Mouse (Mus musculus) CH12.LX (cell line): Measurements from ENCODE around the gene Tacc2. TPM values are rescaled to one million over a fixed set of nuclear protein-coding genes. Genes with fewer than 3 reads are reported as not detected.

Source experiments
- DNase-seq: peaks from one replicate; pipeline ENCODE4 v3.0.0-alpha.2; 2013; ENCODE audit errors: extremely low read depth
- H3K27ac ChIP-seq: 2 replicates; pipeline ENCODE4 v1.5.1; 2012; ENCODE audit warnings: low read depth, mild to moderate bottlenecking, control low read depth, moderate library complexity; ENCODE audit not compliant: insufficient read depth
- H3K27me3 ChIP-seq: replicated peaks from 2 replicates; pipeline ENCODE3; 2012; ENCODE audit warnings: inconsistent platforms
- H3K36me3 ChIP-seq, 2 experiments: replicated peaks in 1 of 2; 2 replicates each; pipeline versions ENCODE3 to v1.6.1; 2012; ENCODE audit warnings: inconsistent platforms in 1 of 2, low read length in 1 of 2, mild to moderate bottlenecking in 1 of 2, mixed read lengths in 1 of 2, moderate library complexity in 1 of 2; ENCODE audit not compliant: control insufficient read depth in 1 of 2, insufficient read depth in 1 of 2
- H3K4me1 ChIP-seq, 2 experiments: 2 replicates each; pipeline ENCODE4 v1.6.1; 2012; ENCODE audit warnings: inconsistent platforms in 1 of 2, moderate library complexity in 1 of 2; ENCODE audit not compliant: insufficient read depth in 2 of 2, control insufficient read depth in 1 of 2
- H3K4me2 ChIP-seq: 2 replicates; pipeline ENCODE4 v1.6.1; 2012; ENCODE audit warnings: low read depth, mild to moderate bottlenecking, control low read depth; ENCODE audit not compliant: poor library complexity, insufficient read depth, severe bottlenecking
- H3K4me3 ChIP-seq, 3 experiments: fragments of 150-350 bp in 1 of 3; sonication (generic) in 1 of 3; replicated peaks in 1 of 3; 2 replicates each; pipeline versions ENCODE3 to v1.5.1; 2011 to 2012; ENCODE audit warnings: low read depth in 2 of 3, low read length in 2 of 3, mild to moderate bottlenecking in 2 of 3, moderate library complexity in 2 of 3, control low read depth in 1 of 3, improper control_type of control experiment in 1 of 3, inconsistent platforms in 1 of 3, mixed read lengths in 1 of 3; ENCODE audit not compliant: poor library complexity in 1 of 3
- H3K79me2 ChIP-seq: replicated peaks from 2 replicates; pipeline ENCODE4 v1.6.1; 2012; ENCODE audit warnings: mild to moderate bottlenecking, moderate library complexity; ENCODE audit not compliant: control insufficient read depth, poor library complexity, insufficient read depth, severe bottlenecking; ENCODE audit errors: extremely low read depth
- H3K9ac ChIP-seq: 2 replicates; pipeline ENCODE4 v1.6.1; 2012; ENCODE audit warnings: low read depth, mild to moderate bottlenecking, control low read depth, moderate library complexity; ENCODE audit not compliant: insufficient read depth
- H3K9me3 ChIP-seq: replicated peaks from 2 replicates; pipeline ENCODE3; 2012; ENCODE audit warnings: low read length, inconsistent platforms, mixed read lengths
- BHLHE40 ChIP-seq: IDR thresholded peaks from 2 replicates; pipeline ENCODE4 v1.6.1; 2011; ENCODE audit warnings: mild to moderate bottlenecking, low read depth, low read length, improper control_type of control experiment
- CHD2 ChIP-seq: IDR thresholded peaks from 2 replicates; pipeline ENCODE4 v1.6.1; 2011; ENCODE audit warnings: low read length, improper control_type of control experiment
- CTCF ChIP-seq, 2 experiments: IDR thresholded peaks in 1 of 2; conservative IDR thresholded peaks in 1 of 2; 2 replicates each; pipeline ENCODE4 v1.5.1; 2011 to 2012; ENCODE audit warnings: low read depth in 2 of 2, low read length in 2 of 2, improper control_type of control experiment in 1 of 2, inconsistent platforms in 1 of 2, mild to moderate bottlenecking in 1 of 2, moderate library complexity in 1 of 2
- E2F4 ChIP-seq: IDR thresholded peaks from 2 replicates; pipeline ENCODE4 v1.6.1; 2011; ENCODE audit warnings: low read depth, low read length, improper control_type of control experiment; ENCODE audit not compliant: insufficient replicate concordance
- EP300 ChIP-seq: IDR thresholded peaks from 2 replicates; pipeline ENCODE4 v1.6.1; 2011; ENCODE audit warnings: low read length, improper control_type of control experiment
- GABPA ChIP-seq: IDR thresholded peaks from 2 replicates; pipeline ENCODE4 v1.6.1; 2012; ENCODE audit warnings: low read depth, low read length, improper control_type of control experiment, inconsistent platforms; ENCODE audit not compliant: insufficient replicate concordance
- HCFC1 ChIP-seq: IDR thresholded peaks from 2 replicates; pipeline ENCODE4 v1.6.1; 2012; ENCODE audit warnings: low read depth, mild to moderate bottlenecking, inconsistent platforms, low read length, improper control_type of control experiment
- KAT2A ChIP-seq: IDR thresholded peaks from 2 replicates; pipeline ENCODE4 v1.6.1; 2012; ENCODE audit warnings: low read length, improper control_type of control experiment, inconsistent platforms; ENCODE audit not compliant: insufficient replicate concordance
- MAZ ChIP-seq: IDR thresholded peaks from 2 replicates; pipeline ENCODE4 v1.6.1; 2012; ENCODE audit warnings: low read depth, mild to moderate bottlenecking, inconsistent platforms, low read length, improper control_type of control experiment, moderate library complexity
- MEF2A ChIP-seq: IDR thresholded peaks from 2 replicates; pipeline ENCODE4 v1.6.1; 2014; ENCODE audit warnings: low read depth, mild to moderate bottlenecking, inconsistent platforms, low read length, improper control_type of control experiment, borderline replicate concordance
- POLR2A ChIP-seq: IDR thresholded peaks from 2 replicates; pipeline ENCODE4 v1.6.1; 2011; ENCODE audit warnings: low read depth, mild to moderate bottlenecking, improper control_type of control experiment, low read length
- POLR2AphosphoS2 ChIP-seq: IDR thresholded peaks from 2 replicates; pipeline ENCODE4 v1.6.1; 2011; ENCODE audit warnings: low read depth, low read length, improper control_type of control experiment
- RAD21 ChIP-seq: IDR thresholded peaks from 2 replicates; pipeline ENCODE4 v1.6.1; 2011; ENCODE audit warnings: low read depth, mild to moderate bottlenecking, low read length, improper control_type of control experiment, moderate library complexity
- RCOR1 ChIP-seq: conservative IDR thresholded peaks from 2 replicates; pipeline ENCODE4 v1.6.1; 2012; ENCODE audit warnings: low read depth, mild to moderate bottlenecking, inconsistent platforms, low read length, improper control_type of control experiment
- SMC3 ChIP-seq: IDR thresholded peaks from 2 replicates; pipeline ENCODE4 v1.6.1; 2011; ENCODE audit warnings: low read depth, low read length, improper control_type of control experiment
- TCF12 ChIP-seq: IDR thresholded peaks from 2 replicates; pipeline ENCODE4 v1.6.1; 2014; ENCODE audit warnings: low read depth, mild to moderate bottlenecking, inconsistent platforms, low read length, improper control_type of control experiment
- UBTF ChIP-seq: IDR thresholded peaks from 2 replicates; pipeline ENCODE4 v1.6.1; 2012; ENCODE audit warnings: low read depth, mild to moderate bottlenecking, inconsistent platforms, low read length, improper control_type of control experiment, moderate library complexity
- ZKSCAN1 ChIP-seq: IDR thresholded peaks from 2 replicates; pipeline ENCODE4 v1.6.1; 2012; ENCODE audit warnings: low read depth, inconsistent platforms, low read length, improper control_type of control experiment, borderline replicate concordance
- ZNF384 ChIP-seq: IDR thresholded peaks from 2 replicates; pipeline ENCODE4 v1.6.1; 2012; ENCODE audit warnings: low read depth, low read length, improper control_type of control experiment, inconsistent platforms
- dilution Hi-C: fragments of 300-500 bp; cut with MboI; formaldehyde crosslinking; loops from 2 replicates; pipeline ENCODE4 v1.14.3; 2020; ENCODE audit warnings: low sequenced_read_pairs; ENCODE audit not compliant: extremely low pct_unique_long_range_greater_than_20kb, extremely low pct_ligation_motif_present
- in situ Hi-C: fragments of 300-500 bp; cut with MboI; formaldehyde crosslinking; loops from 3 replicates; pipeline ENCODE4 v1.14.3; 2019; ENCODE audit warnings: low sequenced_read_pairs, low pct_ligation_motif_present, low pct_unique_long_range_greater_than_20kb, mixed read lengths
- polyA plus RNA-seq: library from polyadenylated mRNA; unstranded; fragments of >175 nt; gene quantifications from 2 replicates; pipeline ENCODE4 v1.2.1, GENCODE M21; 2012; ENCODE audit warnings: low read depth; ENCODE audit not compliant: insufficient read length
- total RNA-seq, 2 experiments: library from RNA; depleted of rRNA; stranded (reverse); fragments of 300-350 nt in 1 of 2; fragments of >200 nt in 1 of 2; gene quantifications; 2 replicates each; pipeline ENCODE4 v1.2.3; 2012 to 2014

Gene Tacc2
- total and polyA plus RNA-seq, 3 experiments, result 0.13 to 0.41 TPM; not detected in 1

GRCm38 (mm10) chr7:130617591-130617990 lies 40.4 kb downstream of the Tacc2 start:
- in situ Hi-C loops, result no loop called here
- TF ChIP-seq EP300 (no peak), RCOR1 (no peak), MEF2A (no peak), POLR2AphosphoS2 (no peak), SMC3 (no peak), TCF12 (no peak), ZNF384 (no peak), UBTF (no peak), CTCF (conservative IDR thresholded peaks at IDR 0.05 in 1 of 2, IDR thresholded peaks at IDR 0.05 in 1 of 2; ENCODE audit: low read depth in 2 of 2, low read length in 2 of 2) (no peak), CHD2 (no peak), E2F4 (no peak), BHLHE40 (no peak)
- no peak for DNase-seq
- Histone ChIP-seq H3K27me3 (peaks cover 91% of the 10 kb centered on the region), H3K4me1 (no peaks in the 10 kb centered on the region), H3K4me3 (no peak overlapping the region), H3K9ac (no peak overlapping the region), H3K79me2 (no peaks in the 10 kb centered on the region), H3K27ac (no peak overlapping the region), H3K9me3 (no peaks in the 10 kb centered on the region), H3K36me3 (no peaks in the 10 kb centered on the region), H3K4me2 (no peak overlapping the region)
- dilution Hi-C loops, result no loop called here

- no peak overlapping the region for H3K9ac ChIP-seq
- H3K4me2 ChIP-seq, result no peak overlapping the region
- peaks cover 96% of the 10 kb centered on the region for H3K27me3 ChIP-seq
- no peak overlapping the region for H3K4me3 ChIP-seq
- TF ChIP-seq POLR2A, result no peak
- peak; percentile 87 for TF ChIP-seq BHLHE40
- in situ Hi-C loops, result no loop called here
- H3K4me1 ChIP-seq, result no peaks in the 10 kb centered on the region
- DNase-seq, result no peak
- H3K9me3 ChIP-seq, result no peaks in the 10 kb centered on the region
- H3K36me3 ChIP-seq, result no peaks in the 10 kb centered on the region
- dilution Hi-C loops, result no loop called here
- H3K79me2 ChIP-seq, result no peaks in the 10 kb centered on the region
- no peak overlapping the region for H3K27ac ChIP-seq
These were observed 43.8 kb downstream of the Tacc2 start for GRCm38 (mm10) chr7:130621068-130621467.

- no peak overlapping the region for H3K4me2 ChIP-seq
- H3K27ac ChIP-seq, result no peak overlapping the region
- no peaks in the 10 kb centered on the region for H3K9me3 ChIP-seq
- H3K4me1 ChIP-seq, result no peaks in the 10 kb centered on the region
- no peaks in the 10 kb centered on the region for H3K79me2 ChIP-seq
- H3K27me3 ChIP-seq, result peaks cover 96% of the 10 kb centered on the region
- H3K9ac ChIP-seq, result no peak overlapping the region
- no peaks in the 10 kb centered on the region for H3K36me3 ChIP-seq
- in situ Hi-C loops, result no loop called here
- dilution Hi-C loops, result no loop called here
- no peak for TF ChIP-seq HCFC1
- TF ChIP-seq KAT2A, result no peak
- no peak for TF ChIP-seq EP300
- no peak for TF ChIP-seq SMC3
- no peak for TF ChIP-seq MAZ
- no peak for TF ChIP-seq ZKSCAN1
- no peak for TF ChIP-seq GABPA
- no peak for TF ChIP-seq RAD21
- TF ChIP-seq POLR2A, result no peak
- no peak for DNase-seq
- no peak overlapping the region for H3K4me3 ChIP-seq
These were observed 44.7 kb downstream of the Tacc2 start for GRCm38 (mm10) chr7:130621953-130622352.
